Comparison of ENCODE assay signal across 8 mouse cellular contexts in genomic region chr4:154907833-154908232, GRCm38 (mm10). TPM values are rescaled to one million over a fixed set of nuclear protein-coding genes. Genes with fewer than 3 reads are reported as not detected.
DNase-seq lines count a peak whose midpoint lies in the region; ATAC-seq and TF ChIP-seq lines count a peak whose summit lies in the region.

No protein-coding gene starts in this region.

- ATAC-seq in limb, embryonic 13.5 days (ENCODE audit: low FRiP score, low read depth): peak; percentile 55
- no peak; the same call in 1 of the 2 replicates for ATAC-seq in midbrain, embryonic 14.5 days (ENCODE audit: low FRiP score, low TSS enrichment)

- TF ChIP-seq CTCF in C2C12 (IDR thresholded peaks at IDR 0.05; ENCODE audit: control insufficient read depth, insufficient read depth, insufficient read length): peak; percentile 7

- no peak overlapping the region for H3ac ChIP-seq in C2C12 (ENCODE audit: control insufficient read depth, insufficient read length, low read depth)

- H3K4me1 ChIP-seq in heart, embryonic 10.5 days: peaks cover 27% of the 10 kb centered on the region
- H3K4me1 ChIP-seq in limb, embryonic 13.5 days: peaks cover 26% of the 10 kb centered on the region
- H3K4me1 ChIP-seq in midbrain, embryonic 14.5 days (ENCODE audit: control insufficient read depth, insufficient read depth, low read length): peaks cover 10% of the 10 kb centered on the region; the same call in 1 of the 2 replicates

- H3K4me3 ChIP-seq in C2C12 (ENCODE audit: insufficient read depth, poor library complexity, severe bottlenecking): no peak overlapping the region
- peak overlapping the region; percentile 29 for H3K4me3 ChIP-seq in heart, embryonic 10.5 days
- no peak overlapping the region for H3K4me3 ChIP-seq in limb, embryonic 13.5 days
- H3K4me3 ChIP-seq in midbrain, embryonic 14.5 days (replicated peaks; ENCODE audit: low read depth, low read length): no peak overlapping the region

- H3K4me2 ChIP-seq in limb, embryonic 13.5 days (replicated peaks): peak overlapping the region; percentile 33; the same call in 1 of the 2 replicates
- no peak overlapping the region for H3K4me2 ChIP-seq in midbrain, embryonic 14.5 days (ENCODE audit: low read length)

- no peaks in the 10 kb centered on the region for H3K79me3 ChIP-seq in C2C12 (ENCODE audit: low read depth)

- no peaks in the 10 kb centered on the region for H3K9me3 ChIP-seq in heart, embryonic 10.5 days
- no peaks in the 10 kb centered on the region for H3K9me3 ChIP-seq in limb, embryonic 13.5 days
- H3K9me3 ChIP-seq in midbrain, embryonic 14.5 days (ENCODE audit: control insufficient read depth, low read length): no peaks in the 10 kb centered on the region

- DNase-seq in adrenal gland, postnatal 10 days: peak; percentile 81
- peak; percentile 78 for DNase-seq in embryo, embryonic 9.5 days (ENCODE audit: extremely low spot score)
- DNase-seq in heart, embryonic 10.5 days (ENCODE audit: low spot score): peak; percentile 91
- peak; percentile 77 for DNase-seq in kidney, adult 9 months
- peak; percentile 89 for DNase-seq in midbrain, embryonic 14.5 days
- peak; percentile 61 to 73 for DNase-seq in spleen, postnatal 36 days (ENCODE audit: low spot score in 2 of 2)

- peaks cover 19% of the 10 kb centered on the region for H3K27me3 ChIP-seq in C2C12 (ENCODE audit: control insufficient read depth, insufficient read depth, insufficient read length)
- H3K27me3 ChIP-seq in heart, embryonic 10.5 days (ENCODE audit: insufficient read depth, poor library complexity, severe bottlenecking): no peaks in the 10 kb centered on the region
- no peaks in the 10 kb centered on the region for H3K27me3 ChIP-seq in limb, embryonic 13.5 days
- no peaks in the 10 kb centered on the region for H3K27me3 ChIP-seq in midbrain, embryonic 14.5 days (ENCODE audit: control insufficient read depth, insufficient read depth, low read length)

- H3K27ac ChIP-seq in heart, embryonic 10.5 days: peak overlapping the region; percentile 83
- H3K27ac ChIP-seq in limb, embryonic 13.5 days: peak overlapping the region; percentile 52; the same call in 1 of the 2 replicates
- no peak overlapping the region for H3K27ac ChIP-seq in midbrain, embryonic 14.5 days (replicated peaks; ENCODE audit: low read depth, low read length)

- H3K36me3 ChIP-seq in C2C12 (ENCODE audit: control insufficient read depth, insufficient read depth): no peaks in the 10 kb centered on the region
- no peaks in the 10 kb centered on the region for H3K36me3 ChIP-seq in heart, embryonic 10.5 days
- H3K36me3 ChIP-seq in limb, embryonic 13.5 days: no peaks in the 10 kb centered on the region
- no peaks in the 10 kb centered on the region for H3K36me3 ChIP-seq in midbrain, embryonic 14.5 days (ENCODE audit: control insufficient read depth, insufficient read depth, low read length)

- 41% methylated on average over 17 of the region's 17 CpGs for WGBS in heart, embryonic 10.5 days
- WGBS in limb, embryonic 13.5 days: 44% methylated on average over 17 of the region's 17 CpGs
- 44% methylated on average over 17 of the region's 17 CpGs for WGBS in midbrain, embryonic 14.5 days

- H3K9ac ChIP-seq in limb, embryonic 13.5 days: peak overlapping the region; percentile 45; the same call in 1 of the 2 replicates
- no peak overlapping the region for H3K9ac ChIP-seq in midbrain, embryonic 14.5 days (replicated peaks; ENCODE audit: low read length)

- no peaks in the 10 kb centered on the region for H3K79me2 ChIP-seq in C2C12 (ENCODE audit: control insufficient read depth, insufficient read depth)

TF ChIP-seq in C2C12, 6 proteins besides CTCF, POLR2A, EP300 and RAD21:
- no peak for TF ChIP-seq FOSL1 (IDR thresholded peaks at IDR 0.05; ENCODE audit: insufficient read depth, low read length, poor library complexity, severe bottlenecking)
- TF ChIP-seq MYOG (IDR thresholded peaks at IDR 0.05; ENCODE audit: control insufficient read depth, extremely low read depth, insufficient read length): no peak
- no peak for TF ChIP-seq MAX (IDR thresholded peaks at IDR 0.05)
- no peak for TF ChIP-seq MYOD1 (IDR thresholded peaks at IDR 0.05; ENCODE audit: control insufficient read depth, insufficient read length, low read depth)
- no peak for TF ChIP-seq USF1 (IDR thresholded peaks at IDR 0.05; ENCODE audit: low read depth)
- no peak for TF ChIP-seq CEBPB (IDR thresholded peaks at IDR 0.05; ENCODE audit: low read depth)

RNA-seq across cellular contexts. Expression of gene Fam213b, which starts 8.9 kb away (rescaled TPM):
- 1.9 TPM for polyA plus RNA-seq in C2C12 (2012; fragmentation: generic; extraction: Trizol)
- total RNA-seq in adrenal gland, postnatal 10 days (2021): 10 to 100 TPM; 37.8 to 44.3 TPM
- 24.6 and 32.3 TPM in 2 replicates for polyA plus RNA-seq in heart, embryonic 10.5 days (2016; fragmentation: Nextera tagmentation; extraction: Ambion mirVana)
- polyA plus RNA-seq in limb, embryonic 13.5 days (2015; fragmentation: Nextera tagmentation; extraction: Ambion mirVana): 44.3 and 45.1 TPM in 2 replicates
- polyA plus RNA-seq in midbrain, embryonic 14.5 days (2014; fragmentation: Nextera tagmentation; extraction: Ambion mirVana): 52.1 and 53.2 TPM in 2 replicates

RNA-seq across cellular contexts. Expression of gene Tnfrsf14, which starts 20.5 kb away (rescaled TPM):
- polyA plus RNA-seq in C2C12 (2012; fragmentation: generic; extraction: Trizol): 0.02 TPM
- total RNA-seq in adrenal gland, postnatal 10 days (2021): 10 to 100 TPM in 1 of 2 experiments, 1 to 10 TPM in 1; 8.1 to 12.7 TPM
- 1.6 and 2.6 TPM in 2 replicates for polyA plus RNA-seq in heart, embryonic 10.5 days (2016; fragmentation: Nextera tagmentation; extraction: Ambion mirVana)
- polyA plus RNA-seq in limb, embryonic 13.5 days (2015; fragmentation: Nextera tagmentation; extraction: Ambion mirVana): 1.2 and 1.8 TPM in 2 replicates
- not detected in 2 replicates for polyA plus RNA-seq in midbrain, embryonic 14.5 days (2014; fragmentation: Nextera tagmentation; extraction: Ambion mirVana)

RNA-seq across cellular contexts. Expression of gene Mmel1, which starts 38.4 kb away (rescaled TPM):
- 0.04 TPM for polyA plus RNA-seq in C2C12 (2012; fragmentation: generic; extraction: Trizol)
- under 1 TPM; 0.24 to 0.45 TPM for total RNA-seq in adrenal gland, postnatal 10 days (2021)
- 0.12 and 0.62 TPM in 2 replicates for polyA plus RNA-seq in heart, embryonic 10.5 days (2016; fragmentation: Nextera tagmentation; extraction: Ambion mirVana)
- polyA plus RNA-seq in limb, embryonic 13.5 days (2015; fragmentation: Nextera tagmentation; extraction: Ambion mirVana): 0.05 and 0.23 TPM in 2 replicates
- 0.50 and 0.53 TPM in 2 replicates for polyA plus RNA-seq in midbrain, embryonic 14.5 days (2014; fragmentation: Nextera tagmentation; extraction: Ambion mirVana)

RNA-seq across cellular contexts. Expression of gene Hes5, which starts 52.9 kb away (rescaled TPM):
- polyA plus RNA-seq in C2C12 (2012; fragmentation: generic; extraction: Trizol): not detected
- total RNA-seq in adrenal gland, postnatal 10 days (2021): under 1 TPM in 1 of 2 experiments, not detected in 1; 0.76 TPM
- polyA plus RNA-seq in heart, embryonic 10.5 days (2016; fragmentation: Nextera tagmentation; extraction: Ambion mirVana): 0.15 and 0.26 TPM in 2 replicates
- 0.94 and 2.3 TPM in 2 replicates for polyA plus RNA-seq in limb, embryonic 13.5 days (2015; fragmentation: Nextera tagmentation; extraction: Ambion mirVana)
- 111 and 123 TPM in 2 replicates for polyA plus RNA-seq in midbrain, embryonic 14.5 days (2014; fragmentation: Nextera tagmentation; extraction: Ambion mirVana)

RNA-seq across cellular contexts. Expression of gene Pank4, which starts 56.1 kb away (rescaled TPM):
- 22.2 TPM for polyA plus RNA-seq in C2C12 (2012; fragmentation: generic; extraction: Trizol)
- total RNA-seq in adrenal gland, postnatal 10 days (2021): 10 to 100 TPM; 23.1 to 35.2 TPM
- polyA plus RNA-seq in heart, embryonic 10.5 days (2016; fragmentation: Nextera tagmentation; extraction: Ambion mirVana): 45.3 and 49.2 TPM in 2 replicates
- polyA plus RNA-seq in limb, embryonic 13.5 days (2015; fragmentation: Nextera tagmentation; extraction: Ambion mirVana): 46.0 and 48.2 TPM in 2 replicates
- 30.6 and 38.8 TPM in 2 replicates for polyA plus RNA-seq in midbrain, embryonic 14.5 days (2014; fragmentation: Nextera tagmentation; extraction: Ambion mirVana)
